Mouse (Mus musculus): ENCODE results near the gene Ears2.
"Not testable (repeated sequence)": the region's sequence is repeated elsewhere in the genome, so short reads cannot be mapped to it uniquely, and the experiment has no call there.

Ears2 gene

DNA sequence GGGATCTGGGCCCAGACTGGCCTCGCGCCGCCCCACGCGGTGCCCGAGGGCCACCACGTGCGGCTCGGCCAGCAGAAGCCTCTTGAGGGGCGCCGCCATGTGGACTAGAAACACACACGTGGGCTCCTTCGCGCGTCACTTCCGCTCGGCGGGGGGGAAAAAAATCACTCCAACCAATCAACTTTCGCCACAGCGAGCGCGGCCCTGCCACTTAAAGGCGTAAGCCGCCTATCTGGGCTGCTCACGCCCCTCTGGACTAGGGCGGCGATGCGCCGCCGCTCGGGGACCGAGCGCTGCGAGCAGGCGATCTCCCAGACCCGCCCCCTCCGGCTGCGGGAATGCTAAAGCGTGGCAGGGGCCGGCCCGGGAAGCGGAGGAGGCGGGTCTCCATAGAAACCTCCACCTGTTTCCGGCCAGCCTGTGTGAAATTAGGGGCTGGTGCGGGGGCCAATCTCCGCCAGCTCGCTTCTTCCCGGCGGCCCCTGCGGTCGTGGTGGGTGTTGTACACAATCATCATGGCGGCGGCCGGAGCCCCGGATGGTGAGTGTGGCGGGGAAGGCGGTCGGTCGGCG is at the start of gene Ears2, which contains the start of gene Ubfd1:
TSS of gene Ears2 (minus strand) at position 319 of the 572 bp plus-strand sequence.
TSS of gene Ubfd1 (plus strand) at position 231 of the 572 bp plus-strand sequence.
- DNase-seq, result peak; percentile 96 to 97

DNA sequence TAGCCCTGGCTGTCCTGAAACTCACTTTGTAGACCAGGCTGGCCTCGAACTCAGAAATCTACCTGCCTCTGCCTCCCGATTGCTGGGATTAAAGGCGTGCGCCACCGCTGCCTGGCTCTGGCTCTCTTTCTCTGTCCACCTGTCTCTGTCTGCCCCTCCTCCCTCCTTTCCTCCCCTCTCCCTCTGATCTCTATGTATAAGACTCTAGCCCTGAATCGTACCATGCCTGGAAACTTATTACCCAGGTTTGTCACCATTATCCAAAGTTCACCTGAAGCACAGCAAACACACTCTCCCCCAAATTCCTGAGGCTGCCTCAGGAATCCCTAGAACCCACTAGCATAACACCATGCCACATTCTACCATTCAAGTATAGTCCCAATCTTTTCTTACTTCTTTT is 41.1 kb upstream of the Ears2 start:
- no peak for DNase-seq

DNA sequence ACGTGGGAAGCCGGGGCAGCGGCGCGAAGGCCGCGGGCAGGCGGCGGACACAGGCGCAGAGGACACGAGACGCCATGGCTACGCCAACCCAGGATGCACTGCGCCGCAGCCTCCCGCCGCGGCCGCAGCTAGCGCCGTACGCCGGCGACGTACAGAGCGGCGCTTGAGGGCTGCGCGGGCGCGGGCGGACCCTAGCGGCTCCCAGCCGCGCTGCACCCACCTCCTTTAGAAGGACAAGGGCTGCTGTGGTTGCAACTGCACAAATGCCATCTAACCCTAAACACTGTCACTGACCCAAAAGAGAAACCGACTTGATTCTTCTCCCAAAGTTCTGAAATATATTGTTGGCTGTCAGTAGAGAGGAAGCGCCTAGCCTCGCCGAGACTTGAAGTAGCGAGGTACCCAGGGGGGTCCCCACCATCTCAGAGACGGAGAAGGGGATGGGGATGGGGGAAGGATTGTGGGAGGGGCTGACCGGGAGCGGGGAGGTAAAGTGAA is 34.7 kb upstream of the Ears2 start, which contains the start of gene Ndufab1:
TSS of gene Ndufab1 (minus strand) at position 140 of the 498 bp plus-strand sequence.
- peak; percentile 89 to 92 for DNase-seq

DNA sequence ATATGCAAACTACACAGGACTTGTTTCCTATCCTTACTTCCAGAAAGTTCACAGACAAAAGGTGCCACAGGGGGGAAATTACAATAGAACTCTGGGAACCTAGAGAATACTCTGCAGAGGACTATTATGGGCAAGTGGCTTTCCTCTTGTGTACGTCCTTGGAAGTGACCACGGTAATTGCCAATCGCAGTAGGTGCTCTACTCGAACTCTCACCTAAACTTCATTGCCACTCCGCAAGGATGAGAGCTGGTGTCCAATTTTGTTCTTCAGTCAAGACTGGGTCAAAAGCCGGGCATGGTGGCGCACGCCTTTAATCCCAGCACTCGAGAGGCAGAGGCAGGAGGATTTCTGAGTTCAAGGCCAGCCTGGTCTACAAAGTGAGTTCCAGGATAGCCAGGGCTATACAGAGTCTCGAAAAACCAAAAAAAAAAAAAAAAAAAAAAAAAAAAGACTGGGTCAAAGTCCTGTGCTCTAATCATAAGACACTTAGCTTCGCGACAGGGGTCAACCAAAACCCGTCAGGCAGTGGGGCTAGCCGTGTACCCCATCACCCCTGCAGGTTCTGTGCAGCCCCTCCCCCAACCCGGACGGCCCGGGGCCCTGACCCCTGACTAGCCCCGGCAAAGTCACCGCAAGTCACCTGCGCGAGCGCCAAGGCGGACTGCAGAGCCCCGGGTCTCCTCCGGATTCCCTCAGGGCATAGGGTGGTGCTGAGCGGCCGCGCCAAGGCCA is 34.1 kb upstream of the Ears2 start:
- DNase-seq, result not testable (repeated sequence)

DNA sequence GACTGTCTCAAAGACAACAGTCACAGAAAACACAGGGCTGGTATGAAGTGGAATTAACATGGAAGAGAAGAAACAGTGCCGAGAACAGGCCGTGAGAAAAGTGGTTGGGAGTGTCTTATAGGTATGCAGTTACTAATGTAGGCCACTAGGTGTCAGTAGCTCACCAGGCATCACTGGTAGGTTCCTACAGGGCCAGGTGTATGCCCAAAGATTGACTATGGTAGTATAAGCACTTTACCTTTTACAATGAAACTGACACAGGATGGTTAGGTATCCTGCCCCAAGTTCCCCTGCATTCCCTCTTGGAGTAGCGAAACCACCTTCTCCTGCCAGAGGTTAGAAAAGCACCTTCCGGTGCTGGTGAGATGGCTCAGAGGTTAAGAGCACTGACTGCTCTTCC is 32.2 kb upstream of the Ears2 start:
- DNase-seq, result peak in 1 of 2 experiments; percentile 45

DNA sequence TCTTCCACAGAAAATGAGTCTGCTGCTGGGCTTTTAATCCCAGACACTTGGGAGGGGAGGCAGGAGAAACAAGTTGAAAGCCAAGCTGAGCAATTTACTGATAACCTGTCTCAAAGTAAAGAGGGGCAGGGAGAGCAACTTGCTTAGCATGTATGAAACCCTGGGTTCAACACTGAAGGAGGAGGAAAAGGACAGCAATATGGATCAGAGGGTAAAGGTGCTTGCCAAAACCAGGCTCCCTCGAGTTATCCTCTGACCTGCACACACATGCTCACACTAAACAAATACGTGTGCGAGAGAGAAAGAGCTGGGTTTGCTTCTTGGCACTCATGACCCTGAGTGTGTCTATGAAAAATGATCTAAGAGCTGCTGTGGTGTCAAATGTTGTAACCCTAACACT is 30.9 kb upstream of the Ears2 start:
- DNase-seq, result no peak

DNA sequence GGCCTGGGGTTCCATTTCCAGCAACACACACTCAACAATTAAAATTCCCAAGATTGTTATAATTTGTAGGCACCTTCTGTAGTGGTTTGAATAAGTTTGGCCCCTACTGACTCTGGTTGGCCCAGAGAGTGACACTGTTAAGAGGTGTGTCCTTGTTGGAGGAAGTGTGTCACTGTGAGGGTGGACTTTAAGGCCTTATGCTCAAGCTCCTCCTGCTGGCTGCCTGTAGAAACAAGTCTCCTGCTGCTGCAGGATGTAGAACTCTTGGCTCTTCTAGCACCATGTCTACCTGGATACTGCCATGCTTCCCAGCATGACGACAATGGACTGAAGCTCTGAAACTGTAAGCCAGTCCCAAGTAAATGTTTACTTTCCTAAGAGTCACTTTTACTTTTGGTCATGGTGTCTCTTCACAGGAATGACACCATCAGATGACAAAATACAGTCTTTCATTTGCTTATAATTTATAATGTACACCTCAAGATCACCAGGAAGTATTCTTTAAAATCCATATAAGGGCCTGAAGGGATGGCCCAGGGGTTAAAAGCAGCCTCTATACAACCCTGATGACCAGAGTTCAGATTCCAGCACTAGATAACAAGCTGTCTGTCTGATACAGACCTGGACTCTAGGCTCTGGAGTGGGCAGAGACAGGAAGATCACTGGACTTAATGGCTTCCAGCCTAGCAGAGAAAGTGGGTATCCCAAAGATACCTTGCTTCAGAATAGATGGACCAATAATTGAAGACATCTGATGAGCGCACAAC is 27.7 kb upstream of the Ears2 start:
- DNase-seq, result no peak

DNA sequence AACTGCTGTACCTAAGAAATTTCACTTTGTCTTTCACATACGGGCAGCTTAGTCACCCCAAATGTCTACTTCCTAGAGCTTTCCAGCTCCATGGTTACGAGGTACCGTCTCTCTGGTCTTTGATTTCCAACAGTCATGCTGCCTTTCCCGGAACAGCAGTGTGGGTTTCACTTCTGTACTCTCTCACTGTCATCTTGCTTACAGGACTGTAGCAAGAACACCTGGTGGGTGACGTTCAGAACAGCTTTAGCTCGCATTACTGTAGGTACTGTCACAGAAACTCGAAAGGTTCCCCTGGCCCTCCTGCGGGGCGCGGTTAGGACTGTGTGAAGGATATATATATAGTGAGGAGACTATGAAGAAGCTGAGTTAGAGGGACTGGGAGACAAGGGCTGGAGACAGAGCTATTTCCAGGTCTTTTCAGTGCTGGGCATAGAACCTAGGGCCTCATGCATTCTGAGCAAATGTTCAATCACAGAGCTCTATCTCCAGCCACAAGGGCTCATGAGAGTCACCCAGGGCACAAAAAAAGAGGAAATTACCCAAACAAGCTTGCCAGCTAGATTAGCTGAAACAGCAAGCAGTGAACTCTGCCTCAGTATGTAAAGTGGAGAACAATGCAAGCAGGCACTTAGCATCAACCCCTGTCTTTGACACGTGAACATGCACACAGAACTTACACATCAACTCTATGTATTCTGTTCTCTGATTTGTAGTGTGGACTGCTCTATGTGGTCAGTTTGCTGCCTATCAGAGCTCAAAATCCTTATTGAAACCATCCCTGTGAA is 20.3 kb upstream of the Ears2 start:
- no peak for DNase-seq

DNA sequence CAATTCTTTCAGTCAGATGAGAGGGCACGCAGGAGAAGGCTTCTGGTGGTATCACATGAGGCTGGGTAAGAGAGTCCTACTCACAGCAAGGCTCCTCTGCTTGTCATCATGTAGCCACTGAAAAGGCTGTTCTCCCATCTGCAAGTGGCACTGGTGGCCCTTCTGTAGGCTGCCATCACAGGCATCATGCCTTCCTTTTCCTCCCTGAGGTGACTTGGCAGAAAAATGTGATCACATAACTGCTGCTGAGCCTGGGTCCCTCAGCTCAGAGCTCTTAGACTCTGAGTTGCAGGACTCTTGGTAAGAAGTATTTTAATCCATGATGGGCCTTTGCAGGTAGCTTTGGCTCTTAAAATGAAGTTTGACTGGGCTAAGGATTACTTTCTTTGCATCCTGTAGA is 14.0 kb upstream of the Ears2 start:
- no peak for DNase-seq

DNA sequence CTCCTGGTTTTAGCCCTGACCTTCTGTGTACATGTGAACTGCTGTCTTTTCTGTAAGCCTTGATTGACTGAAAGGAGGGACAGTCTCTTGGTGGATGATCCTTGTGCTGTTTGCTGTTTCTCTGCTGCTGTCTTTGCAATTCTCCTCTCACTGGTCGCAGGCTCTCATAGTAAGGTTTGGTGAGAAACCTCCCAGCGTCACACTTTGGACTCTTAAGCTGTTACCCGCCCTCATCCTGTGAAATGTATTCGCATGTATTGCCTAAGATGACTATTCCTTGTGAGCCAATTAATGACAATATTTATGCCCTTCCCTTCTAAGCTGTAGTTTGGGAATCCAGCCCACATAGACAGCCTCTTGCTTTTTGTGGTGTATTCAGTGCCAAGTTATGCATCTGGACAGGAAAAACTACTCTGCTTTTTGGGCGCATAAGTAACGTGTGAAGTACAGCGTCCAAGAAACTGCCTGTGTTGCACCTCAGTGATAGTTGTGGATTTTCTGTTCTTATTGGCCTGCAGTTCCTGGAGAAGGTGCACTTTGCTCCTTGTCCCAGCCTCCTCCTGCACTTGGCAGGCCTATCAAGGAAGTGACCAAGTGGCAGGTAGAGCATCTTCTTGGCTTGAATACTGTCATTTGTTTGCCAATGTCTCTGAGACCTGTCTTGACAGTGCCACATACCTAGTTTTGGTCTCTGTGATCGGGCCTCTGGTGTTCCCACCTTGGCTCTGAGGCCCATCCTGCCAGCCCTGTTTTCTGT is 12.9 kb upstream of the Ears2 start:
- no peak for DNase-seq

DNA sequence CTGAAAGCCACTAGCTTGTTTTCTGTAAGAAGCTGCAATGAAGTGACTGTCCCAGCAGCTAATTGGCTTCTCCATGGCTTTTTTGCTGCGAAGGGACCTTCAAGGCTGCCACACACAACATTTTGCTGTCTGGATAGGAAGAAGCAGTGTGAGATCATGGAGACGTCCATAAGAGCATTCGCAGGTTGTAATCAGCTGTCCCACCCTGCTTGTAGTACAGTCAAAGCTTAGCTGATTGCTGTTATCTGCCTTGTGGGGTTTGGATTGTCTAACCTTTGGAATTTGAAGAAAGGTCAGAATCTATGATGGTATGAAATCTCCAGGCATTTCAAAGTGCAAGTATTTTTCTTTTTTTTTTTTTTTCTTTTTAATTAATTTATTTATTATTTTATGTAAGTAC is 7.3 kb upstream of the Ears2 start:
- DNase-seq, result no peak

DNA sequence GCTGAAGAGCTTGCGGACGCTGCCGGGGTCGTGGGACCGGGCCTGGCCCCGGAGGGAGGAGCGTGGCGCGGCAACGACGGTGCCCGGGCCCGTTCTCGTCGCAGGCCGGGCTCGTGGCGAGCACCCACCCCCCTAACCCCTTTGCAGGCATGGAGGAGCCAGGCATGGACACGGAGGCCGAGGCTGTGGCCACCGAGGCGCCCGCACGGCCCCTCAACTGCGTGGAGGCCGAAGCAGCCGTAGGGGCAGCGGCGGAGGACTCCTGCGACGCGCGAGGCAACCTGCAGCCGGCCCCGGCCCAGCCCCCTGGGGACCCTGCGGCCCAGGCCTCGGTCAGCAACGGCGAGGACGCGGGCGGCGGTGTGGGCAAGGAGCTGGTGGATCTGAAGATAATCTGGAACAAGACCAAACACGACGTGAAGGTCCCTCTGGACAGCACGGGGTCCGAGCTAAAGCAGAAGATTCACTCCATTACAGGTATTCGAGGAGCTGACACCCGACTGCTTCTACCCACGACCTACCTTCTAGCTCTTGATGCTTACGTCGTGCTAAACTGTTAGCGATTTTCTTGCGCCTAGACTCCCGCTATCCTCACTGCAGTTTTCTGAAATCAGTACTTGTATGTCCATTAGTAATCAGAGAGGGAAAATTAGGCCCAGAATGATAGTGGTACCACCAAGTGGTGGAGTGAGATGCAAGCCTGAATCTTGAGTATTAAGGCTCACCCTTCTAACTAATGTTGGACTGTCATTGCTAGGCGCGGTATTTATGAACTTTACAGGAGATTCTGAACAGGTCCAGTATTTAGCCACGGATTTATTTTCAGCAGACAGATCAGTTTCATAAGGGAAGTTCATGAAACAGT is 686 bp upstream of the Ears2 start:
- DNase-seq, result no peak

DNA sequence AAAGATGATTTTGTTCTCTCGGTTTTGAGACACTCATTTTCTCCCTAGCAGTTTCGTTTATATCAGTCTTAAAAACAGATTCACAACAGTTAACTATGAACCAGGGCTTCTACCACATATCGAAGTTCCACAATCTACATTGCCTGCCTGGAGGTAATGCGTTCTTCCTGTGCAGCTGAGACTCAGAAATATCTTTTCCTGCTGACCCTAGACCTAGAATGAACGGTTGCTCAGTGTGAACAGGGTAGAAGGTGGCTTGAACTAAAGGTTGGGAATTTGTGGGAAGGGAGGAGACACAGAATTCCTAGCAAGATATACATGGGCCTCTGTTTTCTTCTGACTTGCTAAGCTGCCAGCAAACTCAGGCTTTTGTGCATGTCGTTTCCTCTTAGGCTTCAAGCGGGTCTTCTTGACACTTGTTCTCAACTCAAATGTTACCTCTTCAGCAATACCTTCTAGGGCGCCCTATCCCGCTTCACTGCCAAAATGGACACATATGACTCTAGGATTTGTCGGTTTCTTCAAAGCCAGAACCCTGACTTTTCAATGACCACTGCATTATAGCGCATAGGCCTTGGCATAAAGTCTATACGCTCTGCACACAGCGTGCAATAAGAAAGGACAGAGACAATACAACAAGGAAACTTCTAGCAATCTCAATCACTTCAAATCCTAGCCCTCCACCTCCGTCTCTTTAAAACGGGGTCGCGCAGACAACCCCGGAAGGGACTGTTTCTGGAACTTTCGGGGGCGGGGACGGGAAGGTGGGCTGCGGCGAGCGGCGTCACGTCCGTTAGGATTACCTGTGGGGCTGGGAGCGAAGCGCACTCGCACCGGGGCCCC is 740 bp downstream of the Ears2 start:
- no peak for DNase-seq

DNA sequence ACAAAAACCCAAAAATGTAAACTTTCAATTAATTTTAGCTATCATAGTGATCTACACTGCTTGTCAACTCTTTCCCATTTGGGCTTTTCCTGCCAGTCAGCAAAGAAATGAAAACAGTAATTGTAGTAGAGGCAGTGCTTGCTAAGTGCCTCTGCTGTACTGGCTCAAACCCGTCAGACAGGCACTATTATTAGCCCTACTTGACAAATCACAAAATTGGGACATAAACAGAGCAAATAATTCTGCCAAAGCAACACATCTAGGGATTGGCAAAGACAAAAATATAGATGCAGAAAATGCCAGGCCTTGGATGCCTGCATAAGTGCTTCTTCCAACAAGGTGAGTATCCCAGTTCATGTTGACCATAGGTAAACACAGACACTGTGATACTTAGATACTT is 1.4 kb downstream of the Ears2 start:
- no peak for DNase-seq

DNA sequence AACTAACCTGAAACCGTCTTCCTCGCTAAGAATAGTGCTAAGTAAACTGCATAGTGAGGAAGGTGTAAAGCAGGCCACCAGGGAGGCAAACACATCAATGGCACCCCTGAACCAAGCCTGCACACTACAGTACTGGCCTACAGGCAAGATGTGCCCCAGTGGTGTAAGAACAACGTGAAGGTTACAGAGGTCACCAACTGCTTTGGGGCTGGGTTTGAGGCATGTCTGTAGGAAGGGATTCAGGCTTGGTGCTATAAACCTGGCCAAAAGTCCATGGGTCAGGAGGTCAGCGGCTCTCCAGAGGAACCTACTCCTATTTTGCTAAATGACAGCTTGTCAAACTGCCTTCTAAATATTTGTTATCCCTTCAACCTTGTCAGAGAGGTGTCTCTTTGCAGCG is 10.4 kb downstream of the Ears2 start:
- no peak for DNase-seq

DNA sequence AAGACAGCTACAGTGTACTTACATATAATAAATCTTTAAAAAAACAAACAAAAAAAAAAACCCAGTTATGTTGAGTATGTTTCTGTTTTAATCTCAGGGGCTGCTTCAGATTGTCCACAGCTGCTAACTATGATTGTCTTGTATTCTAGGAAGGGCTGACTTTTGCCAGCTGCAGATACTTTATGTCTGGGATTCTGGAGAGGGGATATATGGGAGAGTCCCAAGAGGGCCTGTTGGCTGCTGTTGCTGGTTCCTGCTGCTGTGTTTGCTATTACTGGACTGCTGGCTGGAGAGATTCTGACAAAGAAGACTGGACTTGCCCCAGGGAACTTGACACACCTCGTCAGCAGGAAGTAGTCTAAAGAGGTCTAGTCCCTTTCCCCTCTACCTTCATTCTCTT is 16.2 kb downstream of the Ears2 start:
- peak; percentile 21 to 65 for DNase-seq

DNA sequence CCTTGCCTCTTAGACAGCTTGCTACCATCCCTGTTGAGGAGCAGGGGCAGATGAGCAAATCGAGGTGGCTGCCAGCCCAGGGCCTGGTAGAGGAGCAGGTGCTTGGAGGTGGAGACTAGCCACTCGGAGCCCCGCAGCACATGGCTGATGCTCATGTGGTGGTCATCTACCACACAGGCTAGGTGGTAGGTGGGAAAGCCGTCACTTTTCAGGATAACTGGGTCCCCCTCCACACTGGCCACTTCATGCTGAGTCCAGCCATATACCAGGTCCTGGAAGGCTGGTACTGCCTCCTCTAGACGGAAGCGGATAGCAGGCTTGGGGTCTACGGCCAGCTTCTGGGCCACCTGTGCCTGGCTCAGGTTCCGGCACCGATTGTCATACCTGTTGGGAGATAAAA is 18.9 kb downstream of the Ears2 start:
- no peak for DNase-seq

DNA sequence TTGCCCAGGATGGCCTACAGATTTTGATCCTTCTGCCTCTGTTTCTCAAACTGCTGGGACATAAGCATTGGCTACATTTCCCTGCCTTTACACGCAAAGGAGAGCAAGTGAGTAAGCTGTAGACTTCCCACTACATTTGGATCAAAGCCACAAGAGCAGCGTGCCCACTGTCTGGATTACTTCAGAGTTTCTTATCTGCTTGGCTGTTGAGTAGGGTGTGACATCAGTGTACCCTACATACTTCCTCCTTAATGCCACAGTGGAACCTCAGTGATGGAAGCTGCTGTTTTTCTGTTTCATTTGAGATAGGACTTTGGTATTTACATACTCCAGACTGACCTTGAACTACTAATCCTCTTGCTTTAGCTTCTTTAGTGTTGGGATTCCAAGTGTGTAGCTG is 20.2 kb downstream of the Ears2 start:
- no peak for DNase-seq

DNA sequence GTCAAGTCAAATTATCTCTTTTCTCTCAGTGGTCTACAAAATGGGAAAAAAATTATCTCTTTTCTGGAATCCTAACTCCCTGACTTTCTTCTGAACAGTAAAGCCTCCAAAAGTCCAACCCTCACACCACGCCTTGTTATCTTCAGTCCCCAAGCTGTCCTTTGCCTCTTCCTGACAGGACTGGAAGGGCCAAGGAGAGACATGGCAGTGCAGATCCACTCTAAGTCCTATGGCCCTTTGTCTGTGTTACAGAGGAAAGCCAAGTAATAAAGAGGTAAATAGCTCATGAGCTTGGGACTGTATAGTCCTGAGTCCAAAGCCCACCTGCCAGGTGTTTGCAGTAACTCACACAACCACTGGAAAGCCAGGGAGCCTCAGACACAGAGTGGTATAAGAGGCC is 21.4 kb downstream of the Ears2 start:
- no peak for DNase-seq

DNA sequence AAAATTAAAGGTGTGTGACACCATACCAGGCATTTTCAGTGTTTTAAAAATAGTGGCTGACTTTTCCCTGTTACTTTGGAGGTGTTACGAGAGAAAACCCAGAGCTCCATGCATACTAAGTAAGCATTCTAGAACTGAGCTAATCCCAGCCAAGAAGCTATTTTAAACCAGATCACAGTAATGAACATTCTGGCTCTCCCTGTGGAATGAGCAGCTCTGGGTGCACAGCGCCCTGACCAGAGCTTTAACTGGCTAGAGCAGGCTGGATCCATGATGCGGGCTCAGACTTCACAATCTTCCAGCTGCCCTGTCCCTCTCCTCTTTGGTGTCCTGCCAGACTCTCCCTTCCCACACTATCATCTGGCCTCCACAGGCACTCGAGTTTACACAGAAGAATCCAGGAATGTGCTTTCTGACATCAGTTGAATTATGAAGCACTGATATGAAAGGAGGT is 21.9 kb downstream of the Ears2 start:
- DNase-seq, result peak; percentile 43 to 82

All from lung, postnatal 4 days (tissue).